Mouse (Mus musculus) induced T-regulatory cell, adult 2 months (primary cell): ENCODE data around the gene Gm20479.
A peak's percentile ranks its signal among the peaks of the same experiment; 100 is the strongest.

Source experiments
- DNase-seq: peaks from one replicate; pipeline ENCODE4 v3.0.0-alpha.2; 2012; ENCODE audit warnings: low read depth

Gene Gm20479

GRCm38 (mm10) chr7:27367976-27368375 is 10.8 kb upstream of the Gm20479 start:
- peak; percentile 54 for DNase-seq

GRCm38 (mm10) chr7:27366082-27366844 is 9.0 kb upstream of the Gm20479 start:
- DNase-seq = peak; percentile 25

- no peak for DNase-seq
Measured at GRCm38 (mm10) chr7:27364379-27364778, 7.2 kb upstream of the Gm20479 start.

GRCm38 (mm10) chr7:27361283-27361946 is 4.2 kb upstream of the Gm20479 start:
- peak; percentile 100 for DNase-seq

- no peak for DNase-seq
Measured at GRCm38 (mm10) chr7:27360749-27361148, 3.5 kb upstream of the Gm20479 start.

- DNase-seq = no peak
Measured at GRCm38 (mm10) chr7:27359706-27360358, 2.6 kb upstream of the Gm20479 start.

GRCm38 (mm10) chr7:27359162-27359561 is 1.9 kb upstream of the Gm20479 start:
- no peak for DNase-seq

GRCm38 (mm10) chr7:27357595-27357978 is 368 bp upstream of the Gm20479 start:
- DNase-seq = peak; percentile 77

- DNase-seq = no peak
Measured at GRCm38 (mm10) chr7:27356248-27356647, 971 bp downstream of the Gm20479 start.

- peak; percentile 96 for DNase-seq
Measured at GRCm38 (mm10) chr7:27355745-27356240, 1.4 kb downstream of the Gm20479 start, which contains the start of gene Shkbp1. Gene Shkbp1 (minus strand): TSS chr7:27356019.

- DNase-seq = no peak
Measured at GRCm38 (mm10) chr7:27355261-27355660, 2.0 kb downstream of the Gm20479 start.

- DNase-seq = no peak
Measured at GRCm38 (mm10) chr7:27354783-27355182, 2.4 kb downstream of the Gm20479 start.

GRCm38 (mm10) chr7:27354144-27354543 is 3.1 kb downstream of the Gm20479 start:
- no peak for DNase-seq

- DNase-seq = no peak
Measured at GRCm38 (mm10) chr7:27345444-27345843, 11.8 kb downstream of the Gm20479 start.

GRCm38 (mm10) chr7:27342595-27342994 is 14.6 kb downstream of the Gm20479 start:
- peak; percentile 73 for DNase-seq

GRCm38 (mm10) chr7:27339519-27339918 is 17.7 kb downstream of the Gm20479 start:
- DNase-seq = no peak

GRCm38 (mm10) chr7:27339114-27339513 is 18.1 kb downstream of the Gm20479 start:
- no peak for DNase-seq

GRCm38 (mm10) chr7:27337175-27337853 is 19.9 kb downstream of the Gm20479 start, which contains the start of gene Ltbp4:
Gene Ltbp4 (minus strand): TSS chr7:27337692.
- peak; percentile 74 for DNase-seq

- peak; percentile 92 for DNase-seq
Measured at GRCm38 (mm10) chr7:27335928-27336823, 21.0 kb downstream of the Gm20479 start.

- DNase-seq = no peak
Measured at GRCm38 (mm10) chr7:27335011-27335720, 22.1 kb downstream of the Gm20479 start.
